Mouse (Mus musculus): ENCODE measurements at regions not wholly inside any gene's neighbourhood (a gene's known extent, or its start where the extent isn't known, plus 50 kb on each side); places are given as distances from the start of the nearest gene placed in this dataset.

DNA sequence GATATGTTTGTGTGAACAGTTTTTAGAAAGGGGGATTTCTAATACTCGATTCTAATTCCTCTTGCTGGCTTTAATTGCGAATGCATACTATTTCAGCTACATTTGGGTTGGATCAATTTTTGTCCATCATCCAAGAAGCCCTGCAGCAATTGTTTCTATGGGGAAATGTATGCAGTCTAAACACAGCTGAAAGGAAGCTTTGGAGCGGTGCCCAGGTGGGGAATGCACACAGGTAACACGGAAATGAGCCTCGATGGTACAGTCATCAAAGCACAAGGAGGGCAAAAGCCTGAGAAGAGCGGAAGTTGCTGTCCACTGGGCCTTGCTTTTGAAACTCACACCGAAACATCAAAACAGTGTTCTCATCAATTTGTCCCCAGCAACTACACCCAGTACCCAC is 746.0 kb downstream of the Diaph3 start:
- H3K9me3 ChIP-seq (replicated peaks) = peaks cover 25% of the 10 kb centered on the region
- TF ChIP-seq GATA2 (IDR thresholded peaks at IDR 0.05; ENCODE audit: borderline replicate concordance, low read depth, low read length) (no peak), TAL1 (conservative IDR thresholded peaks at IDR 0.05; ENCODE audit: low read depth, low read length) (no peak), CTCF (IDR thresholded peaks at IDR 0.05; ENCODE audit: low read depth, low read length) (no peak), POLR2AphosphoS5 (IDR thresholded peaks at IDR 0.05; ENCODE audit: insufficient replicate concordance, low read depth, low read length) (no peak), GATA1 (IDR thresholded peaks at IDR 0.05; ENCODE audit: borderline replicate concordance, low read length) (no peak)
- no peak for ATAC-seq (ENCODE audit: extremely low read depth, insufficient number of reproducible peaks, low FRiP score, poor library complexity, severe bottlenecking)

GRCm38 (mm10) chr14:86385136-86385535 is 755.9 kb downstream of the Diaph3 start:
- H3K4me3 ChIP-seq (ENCODE audit: low read depth, low read length) = no peak overlapping the region
- DNase-seq (ENCODE audit: low spot score) = no peak
- no peaks in the 10 kb centered on the region for H3K4me1 ChIP-seq (ENCODE audit: insufficient read depth, low read depth, low read length)
- ATAC-seq (ENCODE audit: extremely low read depth, insufficient number of reproducible peaks, low FRiP score, poor library complexity, severe bottlenecking) = no peak
- no peaks in the 10 kb centered on the region for H3K27me3 ChIP-seq (ENCODE audit: insufficient read depth, low read length)
- H3K36me3 ChIP-seq (replicated peaks) = no peaks in the 10 kb centered on the region
- no peak for TF ChIP-seq POLR2AphosphoS5 (IDR thresholded peaks at IDR 0.05; ENCODE audit: insufficient replicate concordance, low read depth, low read length)
- no peak for TF ChIP-seq GATA1 (IDR thresholded peaks at IDR 0.05; ENCODE audit: borderline replicate concordance, low read length)
- no peak for TF ChIP-seq GATA2 (IDR thresholded peaks at IDR 0.05; ENCODE audit: borderline replicate concordance, low read depth, low read length)
- no peak for TF ChIP-seq CTCF (IDR thresholded peaks at IDR 0.05; ENCODE audit: low read depth, low read length)
- TF ChIP-seq TAL1 (conservative IDR thresholded peaks at IDR 0.05; ENCODE audit: low read depth, low read length) = no peak
- peaks cover 12% of the 10 kb centered on the region for H3K9me3 ChIP-seq (replicated peaks)

More for the DNA sequence above, 746.0 kb downstream of the Diaph3 start:
- H3K27me3 ChIP-seq (ENCODE audit: insufficient read depth, low read length) = no peaks in the 10 kb centered on the region
- no peaks in the 10 kb centered on the region for H3K4me1 ChIP-seq (ENCODE audit: insufficient read depth, low read depth, low read length)
- no peak for DNase-seq (ENCODE audit: low spot score)
- H3K36me3 ChIP-seq (replicated peaks) = no peaks in the 10 kb centered on the region
- no peak overlapping the region for H3K4me3 ChIP-seq (ENCODE audit: low read depth, low read length)

- DNase-seq (ENCODE audit: low spot score) (no peak), ATAC-seq (ENCODE audit: extremely low read depth, insufficient number of reproducible peaks, low FRiP score, poor library complexity, severe bottlenecking) (no peak)
- Histone ChIP-seq H3K4me1 (ENCODE audit: insufficient read depth, low read depth, low read length) (no peaks in the 10 kb centered on the region), H3K27me3 (ENCODE audit: insufficient read depth, low read length) (no peaks in the 10 kb centered on the region), H3K9me3 (replicated peaks) (peaks cover 21% of the 10 kb centered on the region), H3K4me3 (ENCODE audit: low read depth, low read length) (no peak overlapping the region), H3K36me3 (replicated peaks) (no peaks in the 10 kb centered on the region)
- TF ChIP-seq CTCF (IDR thresholded peaks at IDR 0.05; ENCODE audit: low read depth, low read length) (no peak), POLR2AphosphoS5 (IDR thresholded peaks at IDR 0.05; ENCODE audit: insufficient replicate concordance, low read depth, low read length) (no peak), GATA2 (IDR thresholded peaks at IDR 0.05; ENCODE audit: borderline replicate concordance, low read depth, low read length) (no peak), GATA1 (IDR thresholded peaks at IDR 0.05; ENCODE audit: borderline replicate concordance, low read length) (no peak), TAL1 (conservative IDR thresholded peaks at IDR 0.05; ENCODE audit: low read depth, low read length) (no peak)
Measured at GRCm38 (mm10) chr14:86365032-86365431, 776.0 kb downstream of the Diaph3 start.

GRCm38 (mm10) chr14:86360423-86361059 is 780.5 kb downstream of the Diaph3 start:
- ATAC-seq (ENCODE audit: extremely low read depth, insufficient number of reproducible peaks, low FRiP score, poor library complexity, severe bottlenecking) (no peak), DNase-seq (ENCODE audit: low spot score) (no peak)
- H3K36me3 ChIP-seq (replicated peaks) = no peaks in the 10 kb centered on the region
- no peaks in the 10 kb centered on the region for H3K27me3 ChIP-seq (ENCODE audit: insufficient read depth, low read length)
- peaks cover 26% of the 10 kb centered on the region for H3K9me3 ChIP-seq (replicated peaks)
- TF ChIP-seq GATA2 (IDR thresholded peaks at IDR 0.05; ENCODE audit: borderline replicate concordance, low read depth, low read length) (no peak), GATA1 (IDR thresholded peaks at IDR 0.05; ENCODE audit: borderline replicate concordance, low read length) (no peak), TAL1 (conservative IDR thresholded peaks at IDR 0.05; ENCODE audit: low read depth, low read length) (no peak), CTCF (IDR thresholded peaks at IDR 0.05; ENCODE audit: low read depth, low read length) (no peak), POLR2AphosphoS5 (IDR thresholded peaks at IDR 0.05; ENCODE audit: insufficient replicate concordance, low read depth, low read length) (no peak)
- H3K4me3 ChIP-seq (ENCODE audit: low read depth, low read length) = no peak overlapping the region
- H3K4me1 ChIP-seq (ENCODE audit: insufficient read depth, low read depth, low read length) = no peaks in the 10 kb centered on the region

DNA sequence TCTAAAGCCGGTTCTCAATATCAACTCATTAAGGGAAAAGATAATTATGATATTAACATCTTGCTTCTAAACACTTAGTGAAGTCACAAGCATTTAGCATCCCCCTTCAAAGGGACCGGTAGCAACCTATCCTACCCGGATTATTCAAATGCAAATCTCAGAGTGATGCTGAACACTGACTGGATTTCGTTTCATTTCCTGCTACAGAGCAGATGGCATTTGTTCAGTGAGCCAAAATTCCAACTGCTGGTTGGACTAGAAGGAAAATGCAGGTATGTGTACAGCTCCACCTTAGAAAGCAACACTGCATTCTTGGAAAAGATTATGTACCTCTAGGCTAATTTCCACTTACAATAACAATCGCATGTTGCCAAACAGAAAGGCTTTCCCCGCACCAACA is 782.5 kb downstream of the Diaph3 start:
- Histone ChIP-seq H3K9me3 (replicated peaks) (peaks cover 13% of the 10 kb centered on the region), H3K4me1 (ENCODE audit: insufficient read depth, low read depth, low read length) (no peaks in the 10 kb centered on the region), H3K36me3 (replicated peaks) (no peaks in the 10 kb centered on the region), H3K4me3 (ENCODE audit: low read depth, low read length) (no peak overlapping the region), H3K27me3 (ENCODE audit: insufficient read depth, low read length) (no peaks in the 10 kb centered on the region)
- no peak for DNase-seq (ENCODE audit: low spot score)
- TF ChIP-seq GATA2 (IDR thresholded peaks at IDR 0.05; ENCODE audit: borderline replicate concordance, low read depth, low read length) (no peak), POLR2AphosphoS5 (IDR thresholded peaks at IDR 0.05; ENCODE audit: insufficient replicate concordance, low read depth, low read length) (no peak), CTCF (IDR thresholded peaks at IDR 0.05; ENCODE audit: low read depth, low read length) (no peak), GATA1 (IDR thresholded peaks at IDR 0.05; ENCODE audit: borderline replicate concordance, low read length) (no peak), TAL1 (conservative IDR thresholded peaks at IDR 0.05; ENCODE audit: low read depth, low read length) (no peak)
- ATAC-seq (ENCODE audit: extremely low read depth, insufficient number of reproducible peaks, low FRiP score, poor library complexity, severe bottlenecking) = no peak

DNA sequence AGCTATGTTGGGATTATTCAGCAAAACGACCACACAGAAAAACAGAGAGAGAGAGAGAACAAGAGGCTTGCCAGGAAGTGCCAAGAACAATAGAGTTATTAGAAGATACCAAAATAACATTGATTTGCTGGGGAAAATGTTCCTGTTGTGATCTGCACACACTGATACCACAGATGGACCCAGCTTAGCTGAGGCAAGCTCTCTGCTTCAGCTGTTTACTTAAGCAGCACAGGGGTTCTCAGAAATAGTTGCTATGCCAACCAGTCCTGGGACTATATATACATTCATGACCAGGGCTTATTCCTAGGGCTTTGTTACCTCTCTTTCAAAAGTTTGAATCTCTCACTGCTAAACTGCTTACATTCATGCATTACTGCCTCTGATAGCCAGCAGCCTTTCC is 790.5 kb downstream of the Diaph3 start:
- H3K9me3 ChIP-seq (replicated peaks) = peaks cover 15% of the 10 kb centered on the region
- H3K27me3 ChIP-seq (ENCODE audit: insufficient read depth, low read length) = no peaks in the 10 kb centered on the region
- H3K4me1 ChIP-seq (ENCODE audit: insufficient read depth, low read depth, low read length) = no peaks in the 10 kb centered on the region
- no peak for DNase-seq (ENCODE audit: low spot score)
- H3K36me3 ChIP-seq (replicated peaks) = no peaks in the 10 kb centered on the region
- no peak for TF ChIP-seq CTCF (IDR thresholded peaks at IDR 0.05; ENCODE audit: low read depth, low read length)
- no peak for TF ChIP-seq GATA1 (IDR thresholded peaks at IDR 0.05; ENCODE audit: borderline replicate concordance, low read length)
- ATAC-seq (ENCODE audit: extremely low read depth, insufficient number of reproducible peaks, low FRiP score, poor library complexity, severe bottlenecking) = no peak
- no peak overlapping the region for H3K4me3 ChIP-seq (ENCODE audit: low read depth, low read length)
